Mouse (Mus musculus): ENCODE data around the gene E2f4. TPM values are rescaled to one million over a fixed set of nuclear protein-coding genes. Genes with fewer than 3 reads are reported as not detected.

The E2f4 gene
- polyA plus RNA-seq, 1 experiment from 2014 or later, result 81.9 TPM

DNA sequence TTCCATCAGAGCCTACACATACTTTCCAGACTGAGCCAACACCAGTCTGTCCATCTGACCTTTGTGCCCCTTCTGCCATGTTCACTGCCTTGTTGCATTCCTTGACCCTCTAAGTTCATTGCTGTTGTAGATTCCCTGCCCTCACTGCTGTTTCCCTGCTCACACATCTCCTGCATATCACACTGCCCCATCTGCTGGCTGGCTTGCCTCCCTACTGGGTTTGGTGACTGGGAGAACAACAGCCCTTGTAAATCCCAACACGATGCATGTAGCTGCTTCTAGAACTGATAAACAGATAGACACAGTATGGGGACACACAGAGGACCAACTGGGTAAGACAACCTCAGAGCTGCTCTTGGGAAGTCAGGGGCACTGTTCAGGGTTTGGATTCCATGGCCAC, 14.3 kb downstream of the E2f4 start:
- Histone ChIP-seq H3K9me3 (replicated peaks; ENCODE audit: control insufficient read depth, low read length) (no peaks in the 10 kb centered on the region), H3K27ac (ENCODE audit: low read depth, low read length) (no peak overlapping the region), H3K27me3 (ENCODE audit: control insufficient read depth, insufficient read depth, low read length) (no peaks in the 10 kb centered on the region), H3K4me1 (ENCODE audit: control insufficient read depth, insufficient read depth, low read length) (peaks cover 4% of the 10 kb centered on the region; the same call in 1 of the 2 replicates), H3K4me3 (ENCODE audit: low read depth, low read length) (no peak overlapping the region), H3K9ac (ENCODE audit: low read depth, low read length) (no peak overlapping the region), H3K4me2 (no peak overlapping the region), H3K36me3 (ENCODE audit: control insufficient read depth, insufficient read depth, low read length) (peaks cover 25% of the 10 kb centered on the region)
- ATAC-seq (replicated peaks; ENCODE audit: insufficient number of reproducible peaks, low FRiP score, low TSS enrichment), result no peak
- WGBS (ENCODE audit: insufficient replicate concordance), result 61% methylated on average over 1 of the region's 1 CpGs

DNA sequence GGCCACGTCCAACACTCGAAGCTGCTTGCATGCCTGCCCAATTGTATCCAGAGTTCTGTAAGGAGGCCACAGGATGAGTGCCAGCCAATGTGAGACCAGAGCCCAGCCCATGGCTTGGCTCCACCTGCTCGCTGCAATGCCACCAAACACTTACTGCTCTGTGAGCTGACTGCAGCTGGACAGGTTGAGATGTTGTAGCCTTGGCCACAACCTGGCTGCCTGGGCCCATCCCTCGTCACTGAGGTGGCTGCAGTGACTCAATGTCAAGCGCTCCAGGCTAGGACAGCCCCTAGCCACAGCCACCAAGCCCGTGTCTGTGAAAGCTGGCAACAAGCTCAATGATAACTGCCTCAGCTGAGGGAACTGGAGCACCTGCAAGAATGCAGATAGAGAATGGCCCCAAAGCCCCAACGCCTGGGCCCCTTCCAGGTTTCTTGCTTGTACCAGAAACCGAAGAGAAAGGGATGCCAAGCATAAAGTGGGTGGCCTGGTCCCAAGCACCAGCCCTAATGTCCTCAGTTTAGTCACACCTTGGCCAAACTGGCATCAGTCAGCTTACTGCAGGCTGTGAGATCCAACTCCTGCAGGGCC, 15.5 kb downstream of the E2f4 start:
- WGBS (ENCODE audit: insufficient replicate concordance), result 80% methylated on average over 8 of the region's 8 CpGs
- 0 out of 2 replicates have a peak, but pooled peaks have one; percentile 9 for ATAC-seq (replicated peaks; ENCODE audit: insufficient number of reproducible peaks, low FRiP score, low TSS enrichment)

DNA sequence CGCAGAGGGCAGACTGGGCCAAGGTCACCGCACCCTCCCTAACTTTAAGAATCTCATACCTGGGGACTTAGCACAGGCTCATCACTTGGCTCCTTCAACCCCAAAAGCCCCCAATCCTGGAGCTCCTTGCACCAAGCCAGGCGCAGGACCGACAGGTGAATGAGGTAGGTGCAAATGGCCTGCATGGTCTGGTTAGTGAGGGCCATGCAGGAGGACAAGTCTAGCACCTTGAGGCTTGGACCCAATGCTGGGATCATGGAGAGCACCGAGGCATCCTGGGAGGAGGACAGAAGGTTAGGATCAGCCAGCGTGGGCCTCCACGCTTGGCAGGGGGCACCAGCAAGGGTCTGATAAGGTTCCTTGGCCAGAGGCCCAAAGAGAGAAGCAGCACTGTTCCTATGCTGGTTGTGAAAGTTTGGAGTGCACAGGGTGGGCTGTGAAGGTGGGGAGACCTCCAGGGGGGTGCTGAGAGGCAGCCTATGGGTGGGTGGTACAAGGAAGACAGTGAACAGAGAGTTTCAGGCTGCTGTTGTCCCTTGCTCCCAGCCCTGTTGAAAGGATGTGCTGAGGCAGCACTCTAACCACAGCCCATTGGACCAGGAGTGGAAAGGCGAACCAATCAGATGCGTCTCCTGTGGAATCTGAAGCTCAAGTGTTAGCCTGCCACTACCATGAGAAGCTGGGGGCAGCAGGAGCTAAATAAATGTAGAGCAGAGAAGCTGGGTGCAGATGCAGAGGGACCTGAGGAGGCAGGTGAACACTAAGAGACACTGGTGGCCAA, 16.3 kb downstream of the E2f4 start:
- 61% methylated on average over 9 of the region's 9 CpGs for WGBS (ENCODE audit: insufficient replicate concordance)
- Histone ChIP-seq H3K9me3 (replicated peaks; ENCODE audit: control insufficient read depth, low read length) (no peaks in the 10 kb centered on the region), H3K27ac (ENCODE audit: low read depth, low read length) (no peak overlapping the region), H3K4me1 (ENCODE audit: control insufficient read depth, insufficient read depth, low read length) (peaks cover 4% of the 10 kb centered on the region; the same call in 1 of the 2 replicates), H3K4me3 (ENCODE audit: low read depth, low read length) (no peak overlapping the region), H3K36me3 (ENCODE audit: control insufficient read depth, insufficient read depth, low read length) (peaks cover 26% of the 10 kb centered on the region), H3K27me3 (ENCODE audit: control insufficient read depth, insufficient read depth, low read length) (no peaks in the 10 kb centered on the region), H3K9ac (ENCODE audit: low read depth, low read length) (no peak overlapping the region), H3K4me2 (no peak overlapping the region)
- ATAC-seq (replicated peaks; ENCODE audit: insufficient number of reproducible peaks, low FRiP score, low TSS enrichment), result no peak

More for the DNA sequence above, 15.5 kb downstream of the E2f4 start:
- Histone ChIP-seq H3K36me3 (ENCODE audit: control insufficient read depth, insufficient read depth, low read length) (peaks cover 27% of the 10 kb centered on the region), H3K9ac (ENCODE audit: low read depth, low read length) (no peak overlapping the region), H3K27ac (ENCODE audit: low read depth, low read length) (no peak overlapping the region), H3K9me3 (replicated peaks; ENCODE audit: control insufficient read depth, low read length) (no peaks in the 10 kb centered on the region), H3K27me3 (ENCODE audit: control insufficient read depth, insufficient read depth, low read length) (no peaks in the 10 kb centered on the region), H3K4me2 (no peak overlapping the region), H3K4me3 (ENCODE audit: low read depth, low read length) (no peak overlapping the region), H3K4me1 (ENCODE audit: control insufficient read depth, insufficient read depth, low read length) (peaks cover 4% of the 10 kb centered on the region; the same call in 1 of the 2 replicates)

DNA sequence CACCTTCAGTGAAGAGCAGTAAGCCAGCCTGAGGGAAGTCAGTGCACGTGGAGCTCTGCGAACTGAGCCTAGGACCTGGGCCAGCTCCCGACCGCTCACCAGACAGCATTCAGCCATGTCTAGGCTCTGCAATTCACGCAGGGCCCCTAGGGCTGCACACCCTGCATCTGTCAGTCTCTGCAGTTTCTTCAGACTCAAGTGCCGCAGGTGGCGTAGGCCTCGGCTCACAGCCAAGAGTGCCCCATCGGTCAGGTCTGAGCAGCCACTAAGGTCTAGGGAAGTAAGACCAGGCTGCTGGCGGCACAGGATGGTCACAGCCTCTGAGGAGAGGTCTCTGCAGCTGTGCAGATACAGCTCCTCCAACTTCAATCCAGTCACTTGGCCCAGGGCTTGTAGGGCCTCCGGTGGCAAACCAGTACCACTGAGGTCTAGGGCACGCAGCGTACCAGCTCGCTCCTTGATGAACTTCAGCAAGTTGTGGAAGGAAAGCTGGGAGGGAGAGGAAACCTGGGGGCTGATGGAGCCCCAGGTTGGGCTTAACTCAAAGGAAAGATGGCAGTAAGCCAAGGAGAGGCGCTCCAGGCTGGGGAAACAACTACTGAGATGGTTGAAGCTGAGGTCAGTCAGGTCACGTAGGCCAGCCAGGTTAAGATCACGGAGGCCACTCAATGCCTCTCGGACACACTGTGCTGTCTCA, 17.8 kb downstream of the E2f4 start:
- 90% methylated on average over 18 of the region's 18 CpGs for WGBS (ENCODE audit: insufficient replicate concordance)
- Histone ChIP-seq H3K27me3 (ENCODE audit: control insufficient read depth, insufficient read depth, low read length) (no peaks in the 10 kb centered on the region), H3K27ac (ENCODE audit: low read depth, low read length) (no peak overlapping the region)

DNA sequence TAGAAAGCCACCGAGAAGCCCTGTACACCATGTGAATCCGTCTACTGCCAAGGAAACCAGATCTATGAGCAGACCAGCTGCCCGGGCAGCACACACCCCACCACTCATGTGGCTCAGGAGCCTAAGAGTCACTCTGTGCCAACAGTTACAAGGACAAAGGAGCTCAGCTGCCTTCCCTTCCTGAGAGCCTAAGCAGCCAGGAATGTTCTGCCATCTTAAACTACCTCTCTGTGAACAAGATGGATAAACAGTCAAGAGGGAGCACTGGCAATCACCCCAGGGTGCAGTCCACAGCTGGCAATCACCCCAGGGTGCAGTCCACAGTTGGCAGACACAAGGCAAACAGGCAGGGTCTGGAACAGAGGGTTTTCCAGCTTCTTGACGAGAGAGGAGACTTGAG, 20.5 kb downstream of the E2f4 start:
- 80% methylated on average over 4 of the region's 4 CpGs for WGBS (ENCODE audit: insufficient replicate concordance)

More for the DNA sequence above, 17.8 kb downstream of the E2f4 start:
- ATAC-seq (replicated peaks; ENCODE audit: insufficient number of reproducible peaks, low FRiP score, low TSS enrichment), result no peak
- Histone ChIP-seq H3K4me1 (ENCODE audit: control insufficient read depth, insufficient read depth, low read length) (peaks cover 4% of the 10 kb centered on the region; the same call in 1 of the 2 replicates), H3K36me3 (ENCODE audit: control insufficient read depth, insufficient read depth, low read length) (peaks cover 28% of the 10 kb centered on the region), H3K9ac (ENCODE audit: low read depth, low read length) (no peak overlapping the region), H3K9me3 (replicated peaks; ENCODE audit: control insufficient read depth, low read length) (no peaks in the 10 kb centered on the region), H3K4me3 (ENCODE audit: low read depth, low read length) (no peak overlapping the region), H3K4me2 (no peak overlapping the region)

DNA sequence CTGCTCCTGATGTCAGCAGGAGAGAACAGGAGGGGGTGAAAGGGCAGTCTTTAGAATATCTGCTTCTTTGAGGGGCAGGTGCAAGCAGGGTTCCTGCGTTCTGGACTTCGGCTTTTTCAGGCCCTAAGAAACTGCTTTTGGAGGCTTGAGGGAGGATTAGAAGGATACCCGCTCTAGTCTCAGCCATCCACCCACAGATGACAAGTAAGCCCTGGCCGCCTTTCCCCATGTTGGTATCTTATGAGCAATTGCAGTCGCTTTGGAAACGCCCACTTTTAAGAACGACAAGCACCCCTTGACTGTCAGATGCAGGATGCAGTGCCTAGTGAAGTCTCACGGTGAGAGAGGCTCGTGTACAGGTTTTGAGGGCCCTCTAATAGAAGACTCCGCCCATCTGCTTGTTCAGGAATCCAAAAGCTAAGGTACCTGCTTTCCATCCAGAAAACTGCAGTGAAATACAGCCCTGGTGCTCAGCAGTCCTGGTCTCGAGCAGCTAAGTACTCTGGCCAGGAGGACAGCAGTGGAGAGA, 21.3 kb downstream of the E2f4 start:
- H3K27ac ChIP-seq (ENCODE audit: low read depth, low read length), result no peak overlapping the region
- H3K9me3 ChIP-seq (replicated peaks; ENCODE audit: control insufficient read depth, low read length), result no peaks in the 10 kb centered on the region
- no peak overlapping the region for H3K4me2 ChIP-seq
- no peak for ATAC-seq (replicated peaks; ENCODE audit: insufficient number of reproducible peaks, low FRiP score, low TSS enrichment)
- H3K4me3 ChIP-seq (ENCODE audit: low read depth, low read length), result no peak overlapping the region
- H3K9ac ChIP-seq (ENCODE audit: low read depth, low read length), result no peak overlapping the region
- peaks cover 16% of the 10 kb centered on the region for H3K36me3 ChIP-seq (ENCODE audit: control insufficient read depth, insufficient read depth, low read length)
- WGBS (ENCODE audit: insufficient replicate concordance), result 78% methylated on average over 11 of the region's 11 CpGs
- H3K4me1 ChIP-seq (ENCODE audit: control insufficient read depth, insufficient read depth, low read length), result peaks cover 2% of the 10 kb centered on the region; the same call in 1 of the 2 replicates
- H3K27me3 ChIP-seq (ENCODE audit: control insufficient read depth, insufficient read depth, low read length), result no peaks in the 10 kb centered on the region

More for the DNA sequence above, 20.5 kb downstream of the E2f4 start:
- no peak for ATAC-seq (replicated peaks; ENCODE audit: insufficient number of reproducible peaks, low FRiP score, low TSS enrichment)
- Histone ChIP-seq H3K4me1 (ENCODE audit: control insufficient read depth, insufficient read depth, low read length) (peaks cover 4% of the 10 kb centered on the region; the same call in 1 of the 2 replicates), H3K9ac (ENCODE audit: low read depth, low read length) (no peak overlapping the region), H3K4me3 (ENCODE audit: low read depth, low read length) (no peak overlapping the region), H3K9me3 (replicated peaks; ENCODE audit: control insufficient read depth, low read length) (no peaks in the 10 kb centered on the region), H3K4me2 (no peak overlapping the region), H3K36me3 (ENCODE audit: control insufficient read depth, insufficient read depth, low read length) (peaks cover 18% of the 10 kb centered on the region), H3K27ac (ENCODE audit: low read depth, low read length) (no peak overlapping the region), H3K27me3 (ENCODE audit: control insufficient read depth, insufficient read depth, low read length) (no peaks in the 10 kb centered on the region)

DNA sequence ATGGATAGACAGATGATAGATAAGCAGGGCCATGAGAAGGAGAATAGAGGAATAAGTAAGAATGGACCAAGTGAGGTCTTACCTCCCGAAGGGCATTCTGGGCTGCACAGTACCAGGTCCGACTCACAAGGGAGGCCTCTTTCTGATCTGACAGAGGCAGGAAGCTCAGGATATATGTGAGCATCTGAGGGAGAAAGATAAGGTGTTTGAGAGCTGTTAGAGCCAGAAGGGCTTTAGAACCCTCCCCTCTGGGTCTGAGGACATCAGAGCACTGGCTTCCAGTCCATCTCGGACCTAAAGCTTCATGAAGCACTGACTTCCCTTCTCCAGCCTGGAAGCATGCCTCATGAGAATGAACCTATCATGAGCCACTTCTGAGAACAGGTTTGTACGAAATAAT, 25.7 kb downstream of the E2f4 start:
- Histone ChIP-seq H3K27me3 (ENCODE audit: control insufficient read depth, insufficient read depth, low read length) (no peaks in the 10 kb centered on the region), H3K9me3 (replicated peaks; ENCODE audit: control insufficient read depth, low read length) (no peaks in the 10 kb centered on the region), H3K4me2 (no peak overlapping the region), H3K27ac (ENCODE audit: low read depth, low read length) (no peak overlapping the region), H3K4me1 (ENCODE audit: control insufficient read depth, insufficient read depth, low read length) (peaks cover 16% of the 10 kb centered on the region), H3K9ac (ENCODE audit: low read depth, low read length) (no peak overlapping the region), H3K36me3 (ENCODE audit: control insufficient read depth, insufficient read depth, low read length) (peaks cover 4% of the 10 kb centered on the region; the same call in 1 of the 2 replicates), H3K4me3 (ENCODE audit: low read depth, low read length) (no peak overlapping the region)
- ATAC-seq (replicated peaks; ENCODE audit: insufficient number of reproducible peaks, low FRiP score, low TSS enrichment), result no peak
- WGBS (ENCODE audit: insufficient replicate concordance), result 71% methylated on average over 4 of the region's 4 CpGs

DNA sequence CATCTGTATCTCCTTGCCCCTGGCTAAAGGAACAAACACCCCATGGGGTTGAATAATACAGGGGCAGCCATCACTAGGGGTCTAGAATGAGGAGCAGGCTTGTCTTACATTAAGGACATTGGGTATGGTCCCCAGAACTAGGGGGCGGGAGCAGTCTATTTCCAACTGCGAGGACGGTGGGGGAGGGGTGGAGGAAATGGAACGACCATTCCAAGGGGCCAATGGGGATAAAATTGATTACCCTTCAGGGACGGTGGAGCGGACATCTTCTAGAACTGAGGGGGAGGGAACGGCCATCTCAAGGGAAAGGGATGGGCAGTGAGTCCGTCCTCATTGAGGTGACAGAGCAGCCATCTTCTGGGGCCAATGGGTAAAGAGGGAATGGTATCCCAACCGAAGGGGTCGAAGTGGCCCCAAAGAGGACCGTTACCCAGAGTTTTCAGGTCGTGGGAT, 28.2 kb downstream of the E2f4 start:
- Histone ChIP-seq H3K4me3 (ENCODE audit: low read depth, low read length) (peak overlapping the region; percentile 79), H3K27me3 (ENCODE audit: control insufficient read depth, insufficient read depth, low read length) (no peaks in the 10 kb centered on the region), H3K9ac (ENCODE audit: low read depth, low read length) (peak overlapping the region; percentile 89), H3K36me3 (ENCODE audit: control insufficient read depth, insufficient read depth, low read length) (peaks cover 23% of the 10 kb centered on the region), H3K27ac (ENCODE audit: low read depth, low read length) (peak overlapping the region; percentile 81), H3K4me2 (peak overlapping the region; percentile 73), H3K4me1 (ENCODE audit: control insufficient read depth, insufficient read depth, low read length) (peaks cover 16% of the 10 kb centered on the region), H3K9me3 (replicated peaks; ENCODE audit: control insufficient read depth, low read length) (no peaks in the 10 kb centered on the region)
- 0% methylated on average over 12 of the region's 12 CpGs for WGBS (ENCODE audit: insufficient replicate concordance)
- ATAC-seq (replicated peaks; ENCODE audit: insufficient number of reproducible peaks, low FRiP score, low TSS enrichment), result no peak
